Mouse (Mus musculus): ENCODE measurements at regions not wholly inside any gene's neighbourhood (a gene's known extent, or its start where the extent isn't known, plus 50 kb on each side); places are given as distances from the start of the nearest gene placed in this dataset.
"Not testable (repeated sequence)": the region's sequence is repeated elsewhere in the genome, so short reads cannot be mapped to it uniquely, and the experiment has no call there.

- no peak for DNase-seq
Measured at GRCm38 (mm10) chr16:29918396-29918795, 145.8 kb upstream of the Hes1 start.

GRCm38 (mm10) chr16:29920940-29921339 is 143.2 kb upstream of the Hes1 start:
- no peak for DNase-seq

- DNase-seq, result no peak
Measured at GRCm38 (mm10) chr16:29921385-29921784, 142.8 kb upstream of the Hes1 start.

DNA sequence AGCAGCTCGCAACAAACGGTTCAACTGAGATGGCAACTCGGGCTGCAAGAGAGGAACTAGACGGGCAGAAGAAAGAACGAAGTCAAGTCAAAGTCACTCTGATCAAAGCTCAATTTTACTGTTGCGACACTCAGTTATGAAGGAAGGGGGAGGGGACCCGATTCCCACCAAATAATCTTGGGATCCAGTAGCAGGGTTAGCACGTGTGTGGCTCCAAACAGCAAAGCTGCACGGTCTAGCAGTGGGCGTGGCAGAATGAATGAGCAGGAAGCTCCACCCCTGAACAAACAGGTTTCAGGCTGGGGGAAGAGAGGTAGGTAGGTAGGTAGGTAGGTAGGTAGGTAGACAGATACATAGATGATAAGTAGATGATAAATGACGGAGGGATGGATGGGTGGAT is 136.9 kb upstream of the Hes1 start:
- DNase-seq, result not testable (repeated sequence)

GRCm38 (mm10) chr16:29928291-29928690 is 135.9 kb upstream of the Hes1 start:
- DNase-seq, result no peak

- no peak for DNase-seq
Measured at GRCm38 (mm10) chr16:29931746-29932351, 132.3 kb upstream of the Hes1 start.

DNA sequence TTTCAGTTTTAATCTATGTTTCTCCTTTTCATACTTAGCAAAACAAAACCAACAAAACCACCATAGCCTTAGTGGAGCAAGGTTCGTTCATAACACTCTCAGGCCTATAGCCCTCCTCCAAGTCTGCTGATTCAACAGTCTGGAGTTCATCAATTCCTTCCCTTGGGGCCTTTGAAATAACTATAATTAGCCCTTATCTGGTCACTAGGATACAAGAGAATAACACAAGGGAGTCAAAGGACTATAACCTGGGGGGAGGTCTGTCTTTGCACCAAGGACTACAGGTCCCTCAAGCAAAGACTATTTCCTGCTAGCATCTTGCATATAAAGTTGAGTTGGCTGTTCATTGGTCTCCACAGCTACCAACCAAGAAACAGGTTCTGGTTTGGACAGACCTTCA is 129.5 kb upstream of the Hes1 start:
- DNase-seq, result no peak

DNA sequence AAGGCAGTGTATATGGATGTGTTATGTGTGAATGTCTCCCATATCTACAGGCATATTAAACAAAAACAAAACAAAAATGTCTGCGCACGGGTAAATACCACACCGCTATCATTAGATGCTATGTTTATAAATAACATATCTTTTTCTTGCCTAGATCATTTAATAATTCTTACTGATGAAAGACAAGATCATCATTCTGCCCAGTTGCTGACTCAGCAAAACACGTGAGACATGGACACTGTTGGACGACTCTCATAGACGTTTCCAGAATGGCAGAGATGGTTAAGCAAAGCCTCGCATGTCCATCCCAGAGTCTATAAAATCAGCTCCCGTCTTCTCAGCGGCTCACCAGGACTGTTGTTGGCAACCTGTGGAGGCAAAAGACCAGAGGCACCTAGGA is 125.5 kb upstream of the Hes1 start:
- DNase-seq, result no peak

DNA sequence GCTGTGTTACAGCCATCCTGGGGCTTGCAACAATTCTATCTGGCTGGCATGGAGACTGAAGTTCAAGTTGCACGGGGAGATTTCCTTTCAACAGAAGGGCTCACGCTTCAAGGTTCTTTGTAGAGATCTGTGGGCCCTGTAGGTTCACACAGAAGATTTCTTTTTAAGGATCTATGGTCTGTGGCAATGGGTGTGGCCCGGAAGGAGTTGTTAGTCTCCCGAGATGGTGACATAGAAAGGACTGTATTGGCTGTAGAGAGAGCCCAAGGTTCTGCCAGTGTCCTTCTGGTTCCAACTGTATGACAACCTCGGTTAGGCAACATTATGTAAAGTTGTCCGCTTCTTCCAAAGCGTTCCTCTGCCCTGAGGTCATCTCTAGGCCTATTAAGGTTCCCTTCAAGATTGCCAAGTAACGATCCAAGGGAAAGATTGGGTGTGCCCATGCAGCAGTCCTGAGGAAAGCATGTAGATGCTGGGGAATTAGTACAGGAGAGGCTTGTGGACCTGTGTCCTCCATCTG is 124.8 kb upstream of the Hes1 start:
- DNase-seq, result no peak

DNA sequence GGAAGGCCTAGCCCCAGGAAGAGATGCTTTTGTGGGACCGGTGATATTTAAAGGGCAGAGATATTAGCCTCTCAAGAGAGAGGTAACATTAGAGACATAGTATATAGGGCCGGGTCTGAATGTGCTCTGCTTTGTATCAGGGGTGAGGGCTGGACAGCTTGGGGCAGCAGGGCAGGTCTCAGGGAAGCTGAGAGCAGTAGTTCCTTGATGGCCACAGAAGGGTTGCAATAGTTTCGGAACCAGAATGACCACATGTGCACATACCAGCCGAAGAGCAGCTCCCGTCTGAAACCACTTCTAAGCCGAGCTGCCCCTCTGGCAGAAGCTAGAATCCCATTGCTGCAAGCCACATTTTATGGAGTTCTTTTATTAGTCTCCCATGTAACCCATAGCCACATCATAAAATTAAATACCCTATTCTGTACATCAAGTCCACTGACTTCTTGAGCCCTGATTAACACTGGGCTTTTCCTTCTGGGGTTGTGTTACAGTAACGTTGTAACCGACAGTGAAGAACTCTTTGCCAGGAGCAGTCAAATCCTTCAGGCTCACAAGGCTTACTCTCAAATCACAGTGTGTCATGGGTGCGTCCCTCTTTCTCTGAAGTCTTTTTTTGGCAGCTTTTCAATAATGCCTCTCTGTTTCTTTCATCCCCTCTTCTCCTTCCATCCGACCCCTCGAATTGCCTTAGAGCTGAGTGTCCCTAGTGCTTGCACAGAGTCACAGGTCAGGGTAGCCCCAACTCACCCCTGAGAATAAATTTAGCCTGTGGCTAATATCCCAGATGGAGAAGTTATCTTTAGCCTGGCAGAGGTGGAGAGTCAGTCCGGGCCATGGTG is 124.1 kb upstream of the Hes1 start:
- no peak for DNase-seq

DNA sequence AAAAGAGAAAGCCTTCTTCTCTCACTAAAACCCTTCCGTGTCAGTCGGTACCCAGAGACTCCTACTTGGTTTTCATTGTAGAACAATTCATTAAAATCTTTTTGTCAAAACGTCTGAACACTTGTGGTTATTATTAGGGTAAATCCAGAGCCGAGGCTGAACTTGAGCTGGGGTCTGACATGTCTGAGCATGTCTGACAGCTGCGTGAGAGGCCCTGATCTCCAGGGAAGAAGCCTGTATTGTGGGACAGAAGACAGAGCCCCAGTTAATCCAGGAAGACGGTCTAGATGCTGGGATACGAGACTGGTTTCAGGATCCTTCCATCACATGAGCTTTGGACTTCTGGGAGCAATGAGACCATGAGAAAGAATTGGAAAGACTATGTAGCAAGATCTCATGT is 122.1 kb upstream of the Hes1 start:
- no peak for DNase-seq

DNA sequence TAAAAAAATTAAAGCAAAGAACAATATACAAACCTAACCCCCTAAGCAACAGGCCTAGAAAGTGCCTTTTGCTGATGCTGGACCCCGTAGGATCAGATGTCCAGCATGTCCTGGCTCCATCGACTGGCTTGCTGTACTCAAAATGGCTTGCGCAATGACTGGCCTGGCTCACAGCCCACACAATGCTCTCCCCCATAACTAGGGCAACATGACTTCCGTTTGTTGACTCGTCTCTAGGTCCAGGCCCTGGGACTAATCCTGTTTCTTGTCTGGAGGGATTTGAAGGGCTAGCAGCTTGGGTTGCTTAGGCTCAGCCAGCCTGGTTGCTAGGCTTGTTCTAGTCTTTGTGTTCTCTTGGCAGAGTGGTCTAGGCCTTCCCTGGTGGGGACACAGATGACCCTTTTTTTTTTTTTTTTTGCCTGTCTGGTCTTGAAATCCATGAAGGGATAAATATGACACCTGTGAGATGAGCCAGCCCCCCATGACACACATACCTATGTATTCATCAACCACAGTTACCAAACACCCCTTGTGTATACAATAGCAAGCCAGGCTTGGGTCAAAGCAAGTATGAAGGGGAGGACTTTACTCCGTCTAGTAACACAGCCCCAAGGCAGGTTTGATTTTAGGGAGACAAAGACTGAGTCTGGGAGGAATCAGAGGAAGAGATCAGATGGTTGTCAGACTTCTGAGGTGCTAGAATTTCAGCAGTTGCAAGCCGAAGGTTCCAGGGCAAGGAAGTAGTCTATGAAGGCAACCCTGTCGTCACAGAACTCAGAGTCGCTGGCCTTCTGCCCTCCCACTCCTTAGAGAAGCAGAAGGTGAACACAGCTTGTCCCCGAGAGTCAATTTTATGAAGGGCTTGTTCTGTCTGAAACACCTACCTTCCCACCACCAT is 120.0 kb upstream of the Hes1 start:
- DNase-seq, result peak; percentile 78

GRCm38 (mm10) chr16:29944966-29945365 is 119.2 kb upstream of the Hes1 start:
- DNase-seq, result no peak

GRCm38 (mm10) chr16:29945376-29945890 is 118.8 kb upstream of the Hes1 start:
- DNase-seq, result peak; percentile 24

DNA sequence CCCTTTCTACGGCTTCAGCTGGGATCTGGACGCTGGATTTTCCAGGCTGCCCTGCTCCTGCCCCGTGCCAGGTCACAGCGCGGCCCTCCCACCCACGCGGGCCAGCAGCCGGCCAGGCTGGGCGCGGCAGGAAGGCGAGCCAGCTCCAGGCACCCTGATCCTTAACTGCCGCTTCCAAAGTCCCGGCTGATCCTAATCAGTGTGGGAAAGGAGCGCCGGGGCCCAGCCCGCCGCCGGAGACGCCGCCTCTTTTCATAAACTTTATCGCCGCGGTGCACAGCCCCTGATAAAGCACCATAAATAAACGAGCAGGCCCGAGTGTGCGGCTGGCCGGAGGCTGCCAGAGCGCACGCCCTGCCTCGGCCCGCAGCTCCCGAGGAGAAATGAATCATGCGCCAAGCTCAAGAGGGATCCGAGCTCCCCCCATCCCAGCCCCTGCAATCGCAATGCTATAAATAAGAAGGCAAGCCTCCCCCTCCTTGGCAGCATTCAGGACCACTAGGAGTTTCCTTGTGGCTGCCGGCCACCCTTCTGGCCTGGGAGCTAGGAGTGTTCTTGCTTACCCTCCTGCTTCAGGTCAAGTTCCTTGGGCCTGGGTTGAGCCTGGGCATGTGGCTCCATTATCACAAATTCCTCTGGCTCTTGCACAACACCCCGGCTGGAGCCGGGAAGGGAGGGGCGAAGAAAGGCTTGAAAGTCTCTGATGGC is 118.1 kb upstream of the Hes1 start:
- peak; percentile 83 for DNase-seq

GRCm38 (mm10) chr16:29946966-29947365 is 117.2 kb upstream of the Hes1 start:
- DNase-seq, result no peak

- DNase-seq, result peak; percentile 15
Measured at GRCm38 (mm10) chr16:29947670-29948069, 116.5 kb upstream of the Hes1 start.

- no peak for DNase-seq
Measured at GRCm38 (mm10) chr16:29950136-29950535, 114.0 kb upstream of the Hes1 start.

GRCm38 (mm10) chr16:29950791-29951190 is 113.4 kb upstream of the Hes1 start:
- DNase-seq, result no peak

GRCm38 (mm10) chr16:29954700-29955099 is 109.5 kb upstream of the Hes1 start:
- DNase-seq, result no peak

DNA sequence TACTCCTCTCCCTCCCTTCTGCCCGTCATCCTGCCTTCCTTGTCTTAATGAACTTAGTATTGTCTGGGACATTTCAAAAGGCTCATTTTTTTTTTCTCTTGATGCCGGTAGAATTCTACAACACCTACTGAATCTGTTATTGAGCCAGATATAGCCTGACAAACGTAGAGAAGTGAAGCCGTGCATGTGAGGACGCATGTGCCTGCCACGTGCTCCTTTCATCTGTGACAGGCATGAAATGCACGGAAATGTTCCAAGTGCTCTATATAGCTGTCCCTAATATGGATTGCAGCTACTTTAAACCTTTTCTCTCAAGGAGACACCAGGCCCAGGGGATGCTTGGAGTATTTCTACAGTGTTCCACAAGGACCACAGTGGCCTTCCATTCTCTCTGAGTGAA is 107.3 kb upstream of the Hes1 start:
- DNase-seq, result no peak

Data from adrenal gland, postnatal 25 days (tissue).